Mouse (Mus musculus): ENCODE data around the gene Myh4.

The Myh4 gene

GRCm38 (mm10) chr11:67237481-67238079, at the start of gene Myh4:
Gene Myh4, plus strand, starts transcription at chr11:67238029.
- DNase-seq (ENCODE audit: low read depth in 2 of 2, low spot score in 2 of 2): no peak

- DNase-seq (ENCODE audit: low read depth in 2 of 2, low spot score in 2 of 2): no peak
Observed at GRCm38 (mm10) chr11:67190316-67190715, 47.5 kb upstream of the Myh4 start.

- DNase-seq (ENCODE audit: low read depth in 2 of 2, low spot score in 2 of 2): no peak
Observed at GRCm38 (mm10) chr11:67190814-67191213, 47.0 kb upstream of the Myh4 start.

- DNase-seq (ENCODE audit: low read depth in 2 of 2, low spot score in 2 of 2): no peak
Observed at GRCm38 (mm10) chr11:67191496-67191895, 46.3 kb upstream of the Myh4 start.

GRCm38 (mm10) chr11:67199321-67199720, 38.5 kb upstream of the Myh4 start:
- no peak for DNase-seq (ENCODE audit: low read depth in 2 of 2, low spot score in 2 of 2)

GRCm38 (mm10) chr11:67199752-67200151, 38.1 kb upstream of the Myh4 start, which contains the start of gene Myh1:
Gene Myh1, plus strand, starts transcription at chr11:67200052.
- no peak for DNase-seq (ENCODE audit: low read depth in 2 of 2, low spot score in 2 of 2)

GRCm38 (mm10) chr11:67204766-67205165, 33.1 kb upstream of the Myh4 start:
- DNase-seq (ENCODE audit: low read depth in 2 of 2, low spot score in 2 of 2): no peak

- no peak for DNase-seq (ENCODE audit: low read depth in 2 of 2, low spot score in 2 of 2)
Observed at GRCm38 (mm10) chr11:67221803-67222202, 16.0 kb upstream of the Myh4 start.

- DNase-seq (ENCODE audit: low read depth in 2 of 2, low spot score in 2 of 2): no peak
Observed at GRCm38 (mm10) chr11:67224466-67224865, 13.4 kb upstream of the Myh4 start.

GRCm38 (mm10) chr11:67228731-67229130, 9.1 kb upstream of the Myh4 start:
- no peak for DNase-seq (ENCODE audit: low read depth in 2 of 2, low spot score in 2 of 2)

- no peak for DNase-seq (ENCODE audit: low read depth in 2 of 2, low spot score in 2 of 2)
Observed at GRCm38 (mm10) chr11:67229166-67229565, 8.7 kb upstream of the Myh4 start.

GRCm38 (mm10) chr11:67229946-67230345, 7.9 kb upstream of the Myh4 start:
- DNase-seq (ENCODE audit: low read depth in 2 of 2, low spot score in 2 of 2): no peak

- DNase-seq (ENCODE audit: low read depth in 2 of 2, low spot score in 2 of 2): no peak
Observed at GRCm38 (mm10) chr11:67235639-67236358, 2.0 kb upstream of the Myh4 start.

- no peak for DNase-seq (ENCODE audit: low read depth in 2 of 2, low spot score in 2 of 2)
Observed at GRCm38 (mm10) chr11:67236799-67237198, 1.0 kb upstream of the Myh4 start.

- no peak for DNase-seq (ENCODE audit: low read depth in 2 of 2, low spot score in 2 of 2)
Observed at GRCm38 (mm10) chr11:67241051-67241450, 3.2 kb downstream of the Myh4 start.

GRCm38 (mm10) chr11:67253691-67254090, 15.9 kb downstream of the Myh4 start:
- DNase-seq (ENCODE audit: low read depth in 2 of 2, low spot score in 2 of 2): no peak

- no peak for DNase-seq (ENCODE audit: low read depth in 2 of 2, low spot score in 2 of 2)
Observed at GRCm38 (mm10) chr11:67257048-67257447, 19.2 kb downstream of the Myh4 start.

GRCm38 (mm10) chr11:67260956-67261355, 23.1 kb downstream of the Myh4 start:
- no peak for DNase-seq (ENCODE audit: low read depth in 2 of 2, low spot score in 2 of 2)

GRCm38 (mm10) chr11:67276601-67277174, 38.9 kb downstream of the Myh4 start, which contains the start of gene Myh8:
Gene Myh8, plus strand, starts transcription at chr11:67277124.
- no peak for DNase-seq (ENCODE audit: low read depth in 2 of 2, low spot score in 2 of 2)

GRCm38 (mm10) chr11:67293440-67293839, 55.6 kb downstream of the Myh4 start:
- DNase-seq (ENCODE audit: low read depth in 2 of 2, low spot score in 2 of 2): no peak
